Mouse (Mus musculus) heart, embryonic 14.5 days (tissue): ENCODE results near the gene Fam102a. TPM values are rescaled to one million over a fixed set of nuclear protein-coding genes. Genes with fewer than 3 reads are reported as not detected.

Experiments
- ATAC-seq: fragments of 200-750 bp; cut with Nextera tagmentation; 2 replicates; pipeline ENCODE4 v1.8.0; 2017; ENCODE audit warnings: low read depth, moderate TSS enrichment; ENCODE audit not compliant: insufficient number of reproducible peaks, insufficient read depth, low FRiP score
- H3K27ac ChIP-seq, 2 experiments: fragments of 200-500 bp in 1 of 2; fragments of 300-500 bp in 1 of 2; sonication (generic) in 1 of 2; replicated peaks in 1 of 2; 2 replicates each; pipeline ENCODE4 v1.5.1; 2012 to 2014; ENCODE audit warnings: low read depth in 2 of 2, low read length in 2 of 2, control low read depth in 1 of 2, mild to moderate bottlenecking in 1 of 2, mixed read lengths in 1 of 2; ENCODE audit not compliant: control insufficient read depth in 1 of 2, insufficient read depth in 1 of 2
- H3K27me3 ChIP-seq: fragments of 300-500 bp; sonication (generic); 2 replicates; pipeline ENCODE4 v1.6.1; 2014; ENCODE audit warnings: mild to moderate bottlenecking, low read length, control low read depth; ENCODE audit not compliant: control insufficient read depth, insufficient read depth
- H3K36me3 ChIP-seq: fragments of 300-500 bp; sonication (generic); 2 replicates; pipeline ENCODE4 v1.6.1; 2014; ENCODE audit warnings: mild to moderate bottlenecking, control low read depth, low read length, mixed read lengths; ENCODE audit not compliant: control insufficient read depth, insufficient read depth
- H3K4me1 ChIP-seq, 2 experiments: fragments of 200-500 bp in 1 of 2; fragments of 300-500 bp in 1 of 2; sonication (generic) in 1 of 2; 2 replicates each; pipeline ENCODE4 v1.6.1; 2012 to 2014; ENCODE audit warnings: low read length in 2 of 2, control low read depth in 1 of 2, mixed read lengths in 1 of 2; ENCODE audit not compliant: control insufficient read depth in 2 of 2, insufficient read depth in 2 of 2
- H3K4me2 ChIP-seq: fragments of 300-500 bp; sonication (generic); 2 replicates; pipeline ENCODE4 v1.6.1; 2014; ENCODE audit warnings: mild to moderate bottlenecking, low read length
- H3K4me3 ChIP-seq, 2 experiments: fragments of 200-500 bp in 1 of 2; fragments of 300-500 bp in 1 of 2; sonication (generic) in 1 of 2; 2 replicates each; pipeline ENCODE4 v1.5.1; 2012 to 2014; ENCODE audit warnings: low read length in 2 of 2, mild to moderate bottlenecking in 2 of 2, control low read depth in 1 of 2, low read depth in 1 of 2, moderate library complexity in 1 of 2; ENCODE audit not compliant: control insufficient read depth in 1 of 2, insufficient read depth in 1 of 2
- H3K9ac ChIP-seq: fragments of 300-500 bp; sonication (generic); 2 replicates; pipeline ENCODE4 v1.6.1; 2014; ENCODE audit warnings: mild to moderate bottlenecking, low read length
- H3K9me3 ChIP-seq: fragments of 300-500 bp; sonication (generic); 2 replicates; pipeline ENCODE4 v1.6.1; 2016; ENCODE audit warnings: low read length, control low read depth; ENCODE audit not compliant: control insufficient read depth
- WGBS: fragments of 180-500 bp; shearing (Covaris S2); extraction: QIAGEN DNeasy Blood & Tissue Kit; methylation state at CpG from one replicate; pipeline ENCODE4 v1.1.7; 2014; 5-methylcytosine and 5-hydroxymethylcytosine counted together
- polyA plus RNA-seq: library from polyadenylated mRNA; unstranded; fragments of >200 nt; fragmentation: Nextera tagmentation; extraction: Ambion mirVana; gene quantifications from 2 replicates; pipeline ENCODE4 v1.2.1, GENCODE M21; 2014

The Fam102a gene
- polyA plus RNA-seq, 1 experiment from 2014 or later: 6.3 TPM

GRCm38 (mm10) chr2:32590224-32590623, 55.1 kb downstream of the Fam102a start:
- Histone ChIP-seq H3K27me3 (no peaks in the 10 kb centered on the region), H3K36me3 (peaks cover 50% of the 10 kb centered on the region), H3K4me2 (no peak overlapping the region), H3K9me3 (no peaks in the 10 kb centered on the region), H3K27ac (0 out of 4 replicates have a peak overlapping the region, but pooled peaks of 1 of the 2 experiments have one; percentile 75), H3K4me3 (no peak overlapping the region), H3K4me1 (peaks cover 23 to 28% of the 10 kb centered on the region in 2 experiments), H3K9ac (no peak overlapping the region)
- 84% methylated on average over 10 of the region's 10 CpGs for WGBS
- ATAC-seq: no peak

- no peaks in the 10 kb centered on the region for H3K9me3 ChIP-seq
- H3K4me3 ChIP-seq: no peak overlapping the region
- peaks cover 60% of the 10 kb centered on the region for H3K36me3 ChIP-seq
- peaks cover 23 to 28% of the 10 kb centered on the region in 2 experiments for H3K4me1 ChIP-seq
- no peak overlapping the region for H3K9ac ChIP-seq
- no peaks in the 10 kb centered on the region for H3K27me3 ChIP-seq
- H3K4me2 ChIP-seq: no peak overlapping the region
- ATAC-seq: no peak
- H3K27ac ChIP-seq: no peak overlapping the region
- WGBS: 71% methylated on average over 6 of the region's 6 CpGs
Measured at GRCm38 (mm10) chr2:32591249-32591648, 56.1 kb downstream of the Fam102a start.

GRCm38 (mm10) chr2:32596725-32597124, 61.6 kb downstream of the Fam102a start:
- H3K4me1 ChIP-seq: peaks cover 0 to 6% of the 10 kb centered on the region in 2 experiments; a peak in 2 of 4 replicates
- H3K9ac ChIP-seq: no peak overlapping the region
- no peak overlapping the region for H3K27ac ChIP-seq
- H3K36me3 ChIP-seq: peaks cover 74% of the 10 kb centered on the region
- H3K27me3 ChIP-seq: no peaks in the 10 kb centered on the region
- H3K9me3 ChIP-seq: no peaks in the 10 kb centered on the region
- H3K4me3 ChIP-seq: no peak overlapping the region
- H3K4me2 ChIP-seq: no peak overlapping the region
- WGBS: 88% methylated on average over 13 of the region's 13 CpGs
- no peak for ATAC-seq

DNA sequence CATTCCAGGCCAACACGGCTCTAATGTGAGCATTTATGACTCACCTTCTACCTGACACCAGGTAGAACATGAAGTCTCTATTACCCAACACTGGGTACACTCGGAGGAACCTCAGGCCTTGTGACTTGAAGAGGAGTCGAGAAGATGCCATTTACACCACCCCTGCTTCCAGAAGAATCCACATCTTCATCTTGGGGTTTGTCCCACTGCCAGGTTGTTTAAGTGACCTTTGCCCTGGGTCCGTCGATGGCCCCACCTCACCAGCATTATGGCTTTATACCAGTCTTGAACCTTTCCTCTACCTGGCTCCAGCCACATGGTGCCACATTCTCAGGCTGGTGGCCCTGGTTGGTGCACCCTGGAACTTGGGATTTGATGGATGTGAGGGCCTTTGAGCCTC, 62.1 kb downstream of the Fam102a start:
- no peak for ATAC-seq
- H3K4me1 ChIP-seq: peaks cover 0 to 11% of the 10 kb centered on the region in 2 experiments; a peak in 2 of 4 replicates
- peaks cover 69% of the 10 kb centered on the region for H3K36me3 ChIP-seq
- no peaks in the 10 kb centered on the region for H3K9me3 ChIP-seq
- H3K27me3 ChIP-seq: no peaks in the 10 kb centered on the region
- no peak overlapping the region for H3K9ac ChIP-seq
- H3K4me3 ChIP-seq: no peak overlapping the region
- no peak overlapping the region for H3K4me2 ChIP-seq
- no peak overlapping the region for H3K27ac ChIP-seq
- WGBS: 85% methylated on average over 5 of the region's 5 CpGs

DNA sequence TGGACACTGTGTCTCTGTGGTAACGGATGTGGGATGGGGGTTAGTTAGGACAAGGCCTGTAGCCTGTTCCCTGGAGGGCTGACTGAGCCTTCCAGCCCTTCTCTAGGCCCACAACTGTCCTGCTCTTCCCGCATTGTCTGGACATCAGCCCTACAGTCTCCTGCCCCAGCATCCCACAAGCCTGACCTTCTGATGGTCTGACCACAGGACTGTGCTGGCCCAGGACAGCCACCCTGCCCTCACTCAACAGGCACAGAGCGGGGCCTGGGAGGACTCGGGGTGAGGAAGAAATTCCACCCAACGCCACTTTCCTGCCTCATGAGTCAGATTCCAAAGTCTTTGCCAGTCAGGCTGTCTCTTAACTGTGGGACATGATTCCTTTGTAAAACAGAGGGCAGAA, 62.6 kb downstream of the Fam102a start:
- Histone ChIP-seq H3K27ac (no peak overlapping the region), H3K27me3 (no peaks in the 10 kb centered on the region), H3K36me3 (peaks cover 65% of the 10 kb centered on the region), H3K4me2 (no peak overlapping the region), H3K9ac (no peak overlapping the region), H3K4me1 (peaks cover 0 to 14% of the 10 kb centered on the region in 2 experiments; a peak in 2 of 4 replicates), H3K9me3 (no peaks in the 10 kb centered on the region), H3K4me3 (no peak overlapping the region)
- 77% methylated on average over 5 of the region's 5 CpGs for WGBS
- no peak for ATAC-seq

DNA sequence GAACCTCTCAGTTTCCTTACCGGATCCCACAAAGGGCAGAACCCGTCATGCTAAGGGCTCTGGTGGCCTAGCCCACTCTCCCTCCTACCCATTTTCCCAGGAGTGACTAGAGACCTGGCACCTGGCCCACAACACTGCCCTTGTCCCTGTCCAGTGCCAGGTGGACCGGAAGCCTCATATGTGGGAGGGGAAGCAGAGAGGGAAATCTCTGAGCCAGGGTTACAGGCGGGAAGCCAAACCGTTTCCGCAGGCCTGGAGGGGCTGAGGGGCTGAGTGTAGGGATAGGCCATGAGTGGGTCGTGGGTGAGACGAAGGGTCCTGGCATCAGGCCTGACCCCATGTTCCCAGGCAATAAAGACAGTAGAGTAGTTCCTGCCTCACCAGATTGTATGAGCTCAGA, 63.4 kb downstream of the Fam102a start:
- Histone ChIP-seq H3K27ac (no peak overlapping the region), H3K9me3 (no peaks in the 10 kb centered on the region), H3K27me3 (no peaks in the 10 kb centered on the region), H3K4me2 (no peak overlapping the region), H3K36me3 (peaks cover 57% of the 10 kb centered on the region), H3K4me1 (peaks cover 0 to 14% of the 10 kb centered on the region in 2 experiments; a peak in 2 of 4 replicates), H3K4me3 (no peak overlapping the region), H3K9ac (no peak overlapping the region)
- ATAC-seq: no peak
- WGBS: 77% methylated on average over 8 of the region's 8 CpGs

DNA sequence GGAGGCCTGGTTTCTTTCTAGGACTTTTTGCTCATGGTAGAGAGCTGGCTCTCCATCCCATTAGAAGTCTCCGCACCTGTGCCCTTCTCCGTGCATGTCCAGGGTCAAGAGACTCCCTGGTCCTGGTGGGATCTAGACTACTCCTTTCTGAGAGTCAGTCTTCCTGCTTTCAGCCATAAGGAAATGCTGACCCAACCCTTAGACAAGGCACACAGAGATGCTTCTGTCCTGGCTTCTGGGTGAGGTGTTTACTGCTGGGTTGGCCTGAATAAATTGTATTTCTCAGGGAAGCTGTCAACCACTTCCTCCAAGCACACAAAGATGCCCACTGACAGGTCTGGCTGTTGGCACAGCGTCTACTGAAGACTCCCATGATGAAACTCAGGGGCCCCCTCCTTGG, 64.3 kb downstream of the Fam102a start, which contains the start of gene St6galnac6:
Gene St6galnac6 (plus strand): TSS at position 301 of the 400 bp plus-strand sequence.
- no peak within 1 kb of the TSS for H3K9ac ChIP-seq
- H3K9me3 ChIP-seq: no peaks in the 10 kb centered on the region
- ATAC-seq: no peak
- WGBS: 90% methylated on average over 3 of the region's 3 CpGs
- H3K36me3 ChIP-seq: peaks cover 48% of the 10 kb centered on the region
- H3K4me1 ChIP-seq: peaks cover 0 to 14% of the 10 kb centered on the region in 2 experiments; a peak in 2 of 4 replicates
- H3K27ac ChIP-seq: no peak within 1 kb of the TSS
- H3K4me3 ChIP-seq: no peak within 1 kb of the TSS
- H3K4me2 ChIP-seq: no peak within 1 kb of the TSS
- no peaks in the 10 kb centered on the region for H3K27me3 ChIP-seq
